Mouse (Mus musculus): ENCODE measurements at regions not wholly inside any gene's neighbourhood (a gene's known extent, or its start where the extent isn't known, plus 50 kb on each side); places are given as distances from the start of the nearest gene placed in this dataset.

DNA sequence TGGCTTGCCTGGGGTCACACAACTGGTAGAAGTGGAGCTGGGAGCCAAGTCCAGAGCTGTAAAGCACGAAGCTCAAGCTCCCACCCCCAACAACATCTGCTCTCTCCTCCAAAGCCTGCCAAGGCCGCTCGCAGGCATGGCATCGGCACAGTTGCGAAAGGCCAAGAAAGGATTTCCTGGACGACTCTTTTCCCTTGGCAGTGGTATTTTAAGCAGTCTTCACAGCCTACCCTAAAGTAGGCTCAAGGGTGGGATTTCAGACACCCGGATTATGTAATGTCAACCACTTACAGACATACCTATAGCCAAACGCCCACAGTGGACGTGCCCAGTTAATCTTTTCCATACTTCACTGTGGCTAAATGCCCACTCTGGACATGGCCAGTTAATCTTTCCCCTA is 162.6 kb downstream of the Inhbb start:
- no peak for DNase-seq (ENCODE audit: inconsistent ontology term)

DNA sequence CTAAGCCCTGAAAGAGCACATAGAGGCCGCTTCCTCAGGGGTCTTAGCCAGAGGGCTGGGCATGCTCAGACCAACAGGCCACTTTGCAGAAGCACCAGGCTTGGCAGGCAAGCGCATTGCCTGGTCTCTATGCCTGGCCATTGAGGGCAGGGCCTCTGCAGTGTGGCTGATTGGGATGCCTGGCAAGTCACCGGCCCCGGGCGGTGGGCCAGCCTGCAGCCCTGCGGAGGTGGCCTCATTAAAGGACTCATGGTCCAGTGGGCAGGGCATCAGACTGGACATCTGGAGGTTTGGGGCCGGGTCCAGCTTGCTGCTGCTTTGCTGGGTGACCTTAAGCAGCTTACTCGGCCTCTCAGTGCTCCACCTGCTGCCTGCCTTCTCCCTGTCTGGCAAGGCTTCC is 165.3 kb downstream of the Inhbb start:
- peak; percentile 99 for DNase-seq (ENCODE audit: inconsistent ontology term)

DNA sequence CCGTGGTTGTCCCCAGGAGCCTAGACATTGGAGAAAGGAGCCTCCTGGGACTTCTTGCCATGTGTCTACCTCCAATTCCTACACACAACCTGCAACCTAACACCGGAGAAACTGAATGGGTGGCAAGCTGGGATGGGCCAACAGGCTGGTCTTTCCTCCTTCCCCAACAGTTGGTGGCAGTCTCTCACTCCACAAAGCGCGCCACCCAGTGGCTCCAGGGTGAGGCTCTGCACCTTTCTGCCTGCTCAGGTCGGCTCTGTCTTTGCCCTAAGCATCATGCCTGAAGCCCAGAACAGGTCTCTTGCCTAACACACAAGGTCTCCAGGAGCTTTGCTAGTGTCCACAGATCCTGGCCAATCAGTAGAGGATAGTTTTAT is 166.0 kb downstream of the Inhbb start:
- peak; percentile 45 for DNase-seq (ENCODE audit: inconsistent ontology term)

DNA sequence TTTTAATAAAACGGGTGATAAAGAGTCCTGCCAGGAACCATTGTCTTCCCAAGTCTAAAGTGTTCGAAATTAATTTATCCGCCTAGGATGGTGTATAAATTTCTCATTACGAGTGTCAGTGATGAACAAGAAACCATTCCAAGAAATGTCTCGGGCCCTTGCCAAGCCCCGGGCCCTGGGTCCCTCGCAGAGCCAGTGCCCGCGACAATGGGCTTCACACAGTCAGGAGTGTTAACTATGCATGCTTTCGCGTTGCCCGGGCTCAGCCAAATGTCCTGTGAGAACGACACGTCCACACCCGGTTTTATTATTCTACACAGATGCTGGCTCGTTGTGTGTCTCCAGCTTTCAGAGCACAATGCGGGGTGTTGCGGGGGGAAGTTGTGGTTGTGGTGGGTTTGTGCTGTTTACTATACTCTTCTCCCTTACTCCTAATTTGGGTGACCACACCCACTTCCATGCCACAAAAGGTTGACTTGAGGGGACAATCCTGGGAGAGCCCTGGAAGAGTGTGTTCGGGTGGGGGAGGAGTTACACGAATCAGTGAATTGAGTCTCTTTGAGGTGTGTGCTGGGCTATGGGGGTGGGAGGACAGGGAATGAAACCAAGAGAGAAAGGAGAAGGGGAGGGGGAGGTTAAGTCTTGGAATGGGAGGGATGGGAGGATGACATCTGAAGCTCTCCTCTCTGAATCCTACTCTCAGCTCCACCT is 166.5 kb downstream of the Inhbb start:
- peak; percentile 89 for DNase-seq (ENCODE audit: inconsistent ontology term)

DNA sequence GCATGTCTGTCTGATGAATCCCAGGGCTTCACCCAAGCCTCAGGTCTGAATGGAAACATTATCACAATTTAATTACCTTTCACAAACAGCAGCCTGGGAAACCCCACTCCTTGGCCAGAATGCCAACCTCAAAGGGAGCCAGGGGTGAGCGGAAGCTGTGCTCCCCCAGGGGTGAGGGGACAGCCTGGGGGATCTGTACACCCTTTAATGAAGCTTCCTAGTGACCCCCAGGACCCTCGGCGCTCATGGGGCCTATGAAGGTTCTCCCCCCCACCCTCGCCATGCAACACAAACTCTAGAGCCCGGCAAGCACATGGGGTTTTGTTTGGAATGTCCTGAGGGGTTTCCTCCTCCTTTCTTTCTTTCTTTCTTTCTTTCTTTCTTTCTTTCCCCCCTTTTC is 167.1 kb downstream of the Inhbb start:
- DNase-seq (ENCODE audit: inconsistent ontology term), result peak; percentile 13

DNA sequence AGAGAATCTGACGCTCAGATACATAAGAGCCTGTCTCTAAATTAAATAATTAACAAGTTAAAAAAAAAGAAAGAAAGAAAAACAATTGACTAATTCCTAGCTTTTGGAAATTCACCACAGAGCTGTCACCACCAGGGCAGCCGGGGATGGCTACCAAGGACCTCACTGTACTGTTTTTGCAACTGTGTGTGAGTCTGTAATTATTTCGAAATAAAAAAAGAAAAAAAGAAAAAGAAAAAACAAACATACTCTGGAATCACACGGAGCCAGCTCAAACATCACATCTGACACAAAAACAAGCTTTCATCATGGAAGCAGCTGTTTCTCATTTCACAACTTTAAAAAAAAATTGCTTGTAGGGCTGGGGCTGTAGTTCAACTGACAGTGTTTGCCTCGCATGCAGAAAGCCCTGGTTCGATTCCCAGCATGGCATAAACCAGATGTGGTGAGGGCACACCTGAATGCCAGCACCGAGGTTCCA is 168.6 kb downstream of the Inhbb start:
- DNase-seq (ENCODE audit: inconsistent ontology term), result no peak

DNA sequence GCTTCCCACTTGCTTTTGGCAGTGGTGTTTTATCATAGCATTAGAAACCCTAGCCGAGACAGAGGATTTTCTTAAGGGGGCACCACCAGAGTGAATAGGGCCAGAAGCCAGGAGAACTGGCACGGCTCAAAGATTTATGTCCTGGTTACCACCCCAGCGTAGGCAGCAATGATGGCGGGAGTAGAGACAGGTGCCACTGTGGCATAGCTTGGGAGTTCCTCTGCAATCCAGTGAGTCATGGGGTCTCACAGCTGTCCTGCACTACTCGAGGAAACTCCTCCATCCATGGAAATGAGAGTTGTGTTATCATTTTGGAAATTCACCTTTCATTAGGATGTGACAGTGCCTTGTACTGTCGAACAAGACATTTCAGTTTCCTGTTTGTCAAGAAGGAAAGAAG is 169.6 kb downstream of the Inhbb start:
- DNase-seq (ENCODE audit: inconsistent ontology term), result no peak

DNA sequence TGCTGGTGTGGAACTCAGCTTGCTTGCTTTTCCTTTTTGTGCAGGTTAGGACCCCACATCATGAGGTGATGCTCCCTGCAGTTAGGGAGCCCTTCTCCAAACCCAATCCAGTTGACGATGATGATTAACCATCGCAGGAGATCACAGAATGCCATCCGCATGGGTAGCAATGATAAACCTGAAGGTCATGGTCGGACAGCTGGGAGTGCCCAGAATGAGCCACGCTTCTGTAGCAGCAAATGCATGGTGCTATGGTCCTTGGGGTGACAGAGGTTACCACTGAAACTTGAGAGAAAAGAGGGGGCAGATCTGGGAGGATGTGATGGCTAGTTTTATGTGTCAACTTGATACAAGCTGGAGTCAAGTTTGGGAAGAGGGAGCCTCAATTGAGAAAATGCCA is 170.3 kb downstream of the Inhbb start:
- no peak for DNase-seq (ENCODE audit: inconsistent ontology term)

DNA sequence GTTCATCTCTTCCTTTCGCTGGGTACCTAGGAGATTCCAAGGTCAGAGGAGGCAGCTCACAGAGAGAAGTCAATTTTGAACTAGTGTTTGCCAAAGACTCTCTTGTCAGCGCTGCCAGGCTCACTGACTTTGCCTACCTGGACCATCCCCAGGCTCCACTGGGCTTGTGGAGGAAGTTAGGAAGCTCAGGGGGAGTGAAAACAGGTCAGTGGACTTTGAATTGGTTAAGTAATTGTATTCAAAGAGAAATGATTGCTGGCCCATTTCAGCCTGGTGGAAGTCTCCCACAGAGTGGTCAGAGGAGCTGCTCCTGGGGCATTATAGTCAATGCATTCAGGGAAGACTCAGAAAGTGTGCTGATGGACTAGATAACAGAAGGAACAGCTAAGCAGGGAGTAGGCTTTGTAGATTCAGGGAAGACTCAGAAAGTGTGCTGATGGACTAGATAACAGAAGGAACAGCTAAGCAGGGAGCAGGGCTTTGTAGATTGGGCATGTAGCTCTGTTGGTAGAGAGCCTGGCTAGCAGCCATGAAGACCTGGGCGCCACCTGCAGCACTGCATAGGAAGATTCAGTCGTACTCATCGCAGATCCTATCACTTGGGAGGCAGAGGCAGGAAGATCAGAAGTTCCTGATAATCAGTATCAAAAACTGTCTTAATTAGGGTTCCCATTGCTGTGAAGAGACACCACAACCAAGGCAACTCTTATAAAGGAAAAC is 173.1 kb downstream of the Inhbb start:
- DNase-seq (ENCODE audit: inconsistent ontology term), result no peak

DNA sequence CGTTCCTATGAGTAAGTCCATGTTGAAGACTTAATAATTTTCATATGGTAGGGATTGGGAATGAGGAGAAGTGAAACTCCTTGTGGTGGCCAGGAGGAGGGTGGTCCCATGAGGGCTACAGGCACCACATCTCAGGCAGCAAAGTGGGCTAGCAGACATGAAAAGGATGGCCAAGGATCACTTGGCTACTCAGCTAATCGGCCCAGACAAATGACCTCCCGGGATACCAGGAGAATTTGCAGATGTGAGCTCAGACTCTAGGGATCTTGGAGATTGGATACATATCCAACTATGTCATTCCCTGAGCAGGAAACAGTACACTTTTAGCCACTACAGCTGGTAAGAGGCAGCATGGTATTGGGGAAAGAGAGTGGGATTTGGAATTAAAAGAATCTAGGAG is 174.9 kb downstream of the Inhbb start:
- no peak for DNase-seq (ENCODE audit: inconsistent ontology term)

DNA sequence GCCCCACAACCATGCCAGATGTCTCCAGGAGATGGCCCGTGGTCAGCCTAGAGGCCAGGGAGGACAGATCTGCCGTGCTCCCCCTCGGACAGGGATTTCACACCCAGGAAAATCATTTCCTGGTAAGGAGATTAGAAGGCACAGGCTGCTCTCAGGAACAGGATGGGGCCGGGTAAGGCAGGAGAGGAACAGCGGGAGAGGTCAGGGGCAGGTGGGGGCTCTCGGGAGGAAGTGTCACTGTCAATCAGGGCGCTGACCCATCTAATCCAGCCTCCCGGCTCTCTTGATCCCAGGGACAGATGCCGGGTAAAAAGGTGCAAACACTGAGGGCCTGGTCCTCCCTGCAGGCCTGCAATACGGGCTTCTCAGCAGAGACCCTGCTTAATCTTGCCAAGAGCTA is 183.6 kb downstream of the Inhbb start:
- DNase-seq (ENCODE audit: inconsistent ontology term), result no peak

DNA sequence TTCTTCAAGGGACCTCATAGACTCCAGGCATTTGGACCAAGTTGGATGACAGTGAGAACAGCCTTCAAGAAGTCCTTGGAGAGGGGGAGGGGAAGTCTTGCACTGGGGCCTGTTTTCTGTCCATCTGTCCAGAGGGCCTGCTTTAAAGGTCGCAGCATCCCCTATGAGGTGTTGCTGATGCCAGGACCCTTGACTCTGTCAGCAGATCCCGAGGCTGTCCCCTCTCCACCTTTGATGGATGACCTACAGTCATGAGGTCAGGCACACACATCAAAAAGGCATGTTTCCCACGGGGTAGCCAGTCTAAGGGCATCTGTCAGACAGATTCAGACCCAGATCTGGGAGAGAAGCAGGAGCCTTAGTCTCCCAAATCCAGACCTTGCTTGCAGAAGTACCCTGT is 183.4 kb upstream of the Gli2 start:
- no peak for DNase-seq (ENCODE audit: inconsistent ontology term)

DNA sequence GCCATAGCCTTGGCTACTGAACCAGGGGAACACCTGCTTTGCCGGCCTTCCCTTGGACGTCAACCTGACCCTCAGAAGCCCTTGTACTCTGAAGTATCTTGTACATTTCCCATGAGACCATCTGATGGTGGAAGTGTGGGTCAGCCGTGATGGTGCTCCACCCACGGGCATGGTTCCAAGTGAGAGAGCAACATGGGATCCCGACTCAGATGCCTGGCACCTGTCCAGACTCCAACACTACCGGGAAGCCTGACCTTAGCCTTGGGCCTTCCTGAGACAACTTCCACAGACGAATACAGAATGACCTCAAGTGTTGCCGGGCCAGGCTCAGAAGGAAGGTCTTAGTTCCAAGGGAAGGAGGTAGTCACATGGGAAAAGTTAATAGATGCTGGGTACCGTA is 181.0 kb upstream of the Gli2 start:
- DNase-seq (ENCODE audit: inconsistent ontology term), result no peak

DNA sequence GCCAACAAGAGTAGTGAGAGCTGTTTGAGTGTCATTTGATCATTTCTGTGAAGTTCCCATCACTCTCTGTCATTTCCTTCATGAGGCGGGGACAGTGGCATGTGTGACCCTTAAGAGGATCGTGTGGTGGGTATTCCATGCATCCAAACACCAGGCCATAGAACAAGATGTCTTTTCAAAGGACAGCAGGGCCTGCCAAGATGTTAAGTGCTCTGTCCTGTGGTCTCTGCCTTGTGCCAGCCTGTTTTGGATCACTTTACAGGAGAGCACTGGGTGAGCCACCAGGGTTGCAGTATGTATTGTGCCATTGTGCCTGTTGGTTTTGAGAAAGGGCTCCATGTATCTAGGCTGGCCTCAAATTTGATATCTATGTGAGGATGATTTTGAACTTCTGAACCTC is 173.6 kb upstream of the Gli2 start:
- no peak for DNase-seq (ENCODE audit: inconsistent ontology term)

DNA sequence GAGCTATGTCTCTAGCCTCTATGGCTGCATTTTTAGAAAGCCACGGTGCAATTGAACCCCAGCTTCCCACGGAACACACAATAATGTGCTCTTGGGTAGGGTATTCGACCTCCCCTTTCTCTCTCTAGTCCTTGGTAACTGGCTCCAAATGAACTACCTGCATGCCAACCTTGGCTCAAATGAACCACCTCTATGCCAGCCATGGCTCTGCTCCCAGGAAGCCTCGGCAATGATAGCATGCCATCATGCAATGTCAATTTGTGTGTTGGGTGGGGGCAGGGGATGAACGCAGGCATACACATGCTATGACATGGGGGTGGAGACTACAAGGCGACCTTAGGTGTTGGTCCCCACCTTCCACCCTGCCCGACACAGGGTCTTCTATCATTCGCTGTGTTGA is 170.5 kb upstream of the Gli2 start:
- DNase-seq (ENCODE audit: inconsistent ontology term), result no peak

DNA sequence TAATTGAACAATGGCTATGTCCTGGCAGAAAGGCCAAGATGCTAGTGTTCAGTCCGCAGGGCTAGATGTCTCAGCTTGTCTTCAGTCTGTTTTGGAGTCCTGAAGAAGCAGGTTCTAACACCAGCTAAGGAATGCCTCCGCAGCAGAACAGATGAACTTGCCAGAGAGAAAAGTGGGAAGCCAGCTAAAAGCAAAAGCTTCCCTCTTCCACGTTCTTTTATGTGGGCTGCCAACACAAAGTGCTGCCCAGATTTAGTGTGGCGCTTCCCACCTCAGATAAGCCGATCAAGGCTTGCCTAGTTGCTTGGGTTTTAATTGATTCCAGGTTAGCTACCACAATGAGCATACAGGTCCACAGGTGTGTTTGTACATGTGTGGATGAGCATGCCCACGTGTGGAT is 168.5 kb upstream of the Gli2 start:
- DNase-seq (ENCODE audit: inconsistent ontology term), result no peak

DNA sequence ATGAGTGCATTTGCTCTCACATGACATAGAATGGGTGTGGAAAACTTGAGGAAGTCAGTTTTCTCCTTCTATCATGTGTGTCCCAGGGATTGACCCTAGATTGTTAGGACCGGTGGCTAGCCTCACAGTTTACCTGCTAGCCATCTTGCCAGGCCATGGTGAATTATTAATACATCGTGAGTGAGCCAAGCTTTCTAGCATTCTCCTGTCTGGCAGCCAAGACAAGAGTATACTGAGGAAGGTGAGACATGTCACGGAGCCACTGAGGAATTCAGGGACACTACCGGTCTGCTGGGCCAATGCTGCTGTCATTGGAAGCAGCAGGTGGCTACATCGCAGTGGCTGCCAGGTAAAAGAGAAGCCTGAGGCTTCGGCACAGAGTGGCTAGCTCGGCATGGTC is 167.6 kb upstream of the Gli2 start:
- no peak for DNase-seq (ENCODE audit: inconsistent ontology term)

DNA sequence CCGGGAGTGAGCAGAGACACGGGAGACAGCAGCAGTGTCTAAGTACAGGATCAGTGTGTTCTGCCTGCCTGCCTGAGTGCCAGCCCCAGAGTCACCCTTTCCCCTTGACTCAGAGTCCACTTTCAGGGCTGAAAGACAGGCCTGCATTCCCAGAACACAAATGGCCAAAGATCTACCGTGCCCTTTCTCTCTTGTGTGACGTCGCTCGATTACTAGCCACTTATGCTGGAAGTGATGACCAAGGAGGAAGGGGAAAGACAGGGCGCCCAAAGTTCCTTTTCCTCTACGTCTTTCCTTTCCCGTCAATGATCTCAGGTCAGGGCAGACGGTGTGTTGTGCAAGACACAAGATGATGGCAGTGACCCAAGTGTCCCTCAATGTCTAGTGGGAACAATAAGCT is 166.4 kb upstream of the Gli2 start:
- DNase-seq (ENCODE audit: inconsistent ontology term), result no peak

DNA sequence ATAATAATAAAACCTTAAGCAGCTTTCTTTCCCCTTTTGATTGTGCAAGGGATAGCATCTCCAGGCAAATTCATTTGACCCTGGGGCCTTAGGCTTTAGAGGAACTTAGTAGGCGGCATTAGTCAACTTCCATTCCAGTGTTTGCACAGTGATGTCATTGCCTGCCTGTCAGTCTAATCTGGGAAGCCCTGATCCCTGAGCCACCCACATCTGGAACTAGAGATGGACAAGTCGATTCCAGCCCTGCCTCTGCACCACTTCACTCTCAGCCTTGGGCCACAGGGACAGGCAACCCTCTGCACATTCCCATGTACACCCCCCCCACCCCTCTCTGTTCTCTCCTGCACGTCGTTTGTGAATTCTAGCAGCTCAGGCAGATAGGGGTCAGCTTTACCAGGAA is 164.0 kb upstream of the Gli2 start:
- no peak for DNase-seq (ENCODE audit: inconsistent ontology term)

DNA sequence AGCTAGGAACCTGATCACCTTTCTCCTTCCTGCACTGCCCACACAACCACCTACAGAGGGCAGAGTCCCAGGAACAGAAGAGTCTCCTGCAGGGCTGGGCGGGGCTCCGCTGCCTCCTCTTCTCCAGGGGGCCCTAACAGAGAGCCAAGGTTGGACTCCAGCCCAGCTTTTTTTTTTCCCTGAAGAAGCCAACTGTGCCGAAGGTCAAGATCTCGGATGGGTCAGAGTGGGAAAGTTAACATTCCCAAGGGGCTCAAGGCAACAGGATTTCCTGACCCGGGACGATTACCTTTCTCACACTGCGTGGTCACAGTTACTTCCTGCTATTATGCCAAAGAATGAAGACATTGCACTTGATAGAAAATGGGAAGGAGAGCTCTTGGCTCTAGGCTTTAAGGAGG is 156.2 kb upstream of the Gli2 start:
- DNase-seq (ENCODE audit: inconsistent ontology term), result no peak

DNA sequence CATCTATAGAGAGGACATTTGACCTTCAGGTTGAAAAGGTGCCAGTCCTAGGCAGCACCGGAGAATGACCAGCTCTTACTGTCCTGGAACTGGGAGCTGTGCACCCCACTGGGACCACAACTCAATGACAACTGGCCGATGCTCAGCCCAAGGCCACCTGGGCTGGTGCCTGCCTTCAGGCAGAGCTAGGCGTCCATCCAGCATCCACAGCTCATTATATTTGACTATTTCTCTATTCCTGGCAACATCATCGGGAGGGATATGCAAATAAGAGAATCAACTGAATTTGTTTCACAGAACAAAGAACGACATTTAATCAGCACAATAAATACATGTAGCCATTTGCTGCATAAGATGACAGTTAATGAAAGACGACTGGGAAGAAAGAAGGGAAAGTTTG is 149.0 kb upstream of the Gli2 start:
- peak; percentile 43 for DNase-seq (ENCODE audit: inconsistent ontology term)

DNA sequence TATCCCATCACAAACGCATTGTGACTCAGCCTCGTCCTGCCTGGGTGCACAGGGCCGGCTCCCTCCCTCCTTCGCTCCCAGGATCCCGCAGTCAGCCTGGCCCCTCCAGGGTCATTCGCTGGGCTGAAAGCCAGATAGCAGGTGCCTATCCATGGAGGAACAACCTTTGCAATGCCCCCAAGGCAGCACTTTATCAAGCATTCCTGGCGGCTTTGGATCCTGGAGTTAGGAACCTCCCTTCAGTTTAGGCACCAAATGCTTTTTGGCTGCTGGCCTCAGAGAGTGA is 143.9 kb upstream of the Gli2 start:
- no peak for DNase-seq (ENCODE audit: inconsistent ontology term)

DNA sequence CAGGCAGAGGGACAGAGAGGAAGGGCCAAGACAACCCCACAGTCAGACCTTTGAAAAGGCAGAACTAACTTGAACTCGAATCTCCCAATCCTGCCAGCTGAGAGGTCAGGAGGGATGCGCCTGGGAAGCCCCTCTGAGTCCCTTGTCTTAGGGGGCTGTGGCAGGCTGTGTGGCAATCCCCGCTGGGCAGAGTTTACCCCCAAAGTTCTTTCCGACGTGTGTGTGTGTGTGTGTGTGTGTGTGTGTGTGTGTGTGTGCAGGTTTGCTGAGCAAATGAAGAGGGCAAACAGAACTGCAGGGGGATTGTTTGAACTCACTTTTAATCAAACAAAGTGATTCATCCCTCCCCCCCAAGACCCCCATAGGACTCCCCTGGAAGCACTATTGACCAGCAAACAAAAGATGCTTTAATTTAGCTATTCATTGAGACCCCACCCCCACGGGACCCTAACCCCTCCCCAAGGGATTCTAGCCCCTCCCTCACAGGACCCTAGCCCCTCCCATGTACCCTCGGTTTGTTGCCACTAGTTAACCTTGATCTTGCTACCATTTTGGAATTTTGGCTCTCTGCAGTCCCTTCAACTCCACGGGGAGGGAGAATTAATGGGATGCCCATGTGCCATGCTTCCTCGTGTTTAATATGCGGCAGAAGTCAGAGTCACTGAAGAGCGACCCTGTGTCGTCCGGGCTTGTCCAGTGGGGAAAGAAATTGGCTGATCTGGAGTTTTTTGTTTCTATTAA is 143.4 kb upstream of the Gli2 start:
- peak; percentile 73 for DNase-seq (ENCODE audit: inconsistent ontology term)

Measured in Muller cell, postnatal 12 days (primary cell).